ENCODE assay signal across 23 mouse cellular contexts in the genomic region with DNA sequence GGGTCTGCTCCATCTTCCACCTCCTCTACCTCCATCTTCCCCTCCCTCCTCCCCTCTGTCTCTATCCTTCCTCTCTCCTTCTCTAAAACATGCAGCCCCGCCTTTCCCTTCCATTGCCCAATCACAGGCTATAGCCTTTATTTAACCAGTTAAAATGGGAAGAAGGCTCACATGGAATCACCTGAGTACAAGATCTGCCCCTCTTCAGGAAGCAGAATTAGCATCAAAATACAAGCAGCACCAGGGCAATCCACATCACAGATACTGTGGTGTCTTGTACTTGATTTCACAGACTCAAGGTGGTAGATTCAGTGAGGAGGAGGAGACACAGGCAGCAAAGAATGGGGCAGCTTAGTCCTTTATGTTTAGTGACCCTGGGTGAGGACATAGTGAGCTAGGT. TPM values are rescaled to one million over a fixed set of nuclear protein-coding genes. Genes with fewer than 3 reads are reported as not detected.
DNase-seq lines count a peak whose midpoint lies in the region; TF ChIP-seq lines count a peak whose summit lies in the region.
"Had no signal": no experiment of that assay in that cellular context is flagged by ENCODE, and none has a peak within 500 bp of the region (broad histone marks: within the 10 kb centered on the region; RNA-seq: fewer than 3 reads in every experiment).

No protein-coding gene starts in this region.

- peaks cover 0 to 4% of the 10 kb centered on the region in 2 experiments; a peak in 2 of 4 replicates for H3K4me1 ChIP-seq in ES-E14 (ENCODE audit: control insufficient read depth in 2 of 2, insufficient read depth in 2 of 2, low read length in 2 of 2, poor library complexity in 1 of 2)
- no peaks in the 10 kb centered on the region for H3K4me1 ChIP-seq in kidney, adult 2 months (ENCODE audit: control insufficient read depth, insufficient read depth, low read length)
- H3K4me1 ChIP-seq: embryonic facial prominence, embryonic 10.5 days; embryonic facial prominence, embryonic 12.5 days; forebrain, embryonic 13.5 days; forebrain, embryonic 15.5 days had no signal

- no peak overlapping the region for H3K27ac ChIP-seq in ES-E14 (ENCODE audit: insufficient read depth, low read depth, low read length, poor library complexity, severe bottlenecking)
- no peak overlapping the region for H3K27ac ChIP-seq in kidney, adult 2 months (ENCODE audit: insufficient read depth, low read depth, low read length)
- H3K27ac ChIP-seq: embryonic facial prominence, embryonic 10.5 days; embryonic facial prominence, embryonic 12.5 days; forebrain, embryonic 13.5 days; forebrain, embryonic 15.5 days had no signal

- DNase-seq in ES-CJ7 (ENCODE audit: low read depth, low spot score): peak; percentile 71
- peak; percentile 31 for DNase-seq in ES-E14 (ENCODE audit: low read depth, low spot score)
- DNase-seq in WW6 (ENCODE audit: low read depth, low spot score): peak; percentile 34
- no peak for DNase-seq in yolk sac, embryonic 10.5 days (ENCODE audit: low spot score)
- DNase-seq in kidney, adult 2 months: no peak
- no peak for DNase-seq in left cerebral cortex, postnatal 25 days (ENCODE audit: low spot score in 2 of 2)
- DNase-seq: adrenal gland, adult 8-10 months; adrenal gland, postnatal 14 days; adrenal gland, postnatal 36 days; cerebellum, adult 11-12 months; cerebellum, adult 2 months; cerebellum, adult 9-10 months; cerebellum, postnatal 10 days; cerebellum, postnatal 25 days; forebrain, postnatal 0 days had no signal

- H3K4me3 ChIP-seq in ES-E14 (ENCODE audit: insufficient read depth in 1 of 2, low read depth in 1 of 2, low read length in 2 of 2, poor library complexity in 1 of 2, severe bottlenecking in 1 of 2): peak overlapping the region in 1 of 2 experiments; percentile 9; a peak in 2 of 4 replicates
- no peak overlapping the region for H3K4me3 ChIP-seq in kidney, adult 2 months (ENCODE audit: insufficient read depth, low read depth, low read length)
- H3K4me3 ChIP-seq: embryonic facial prominence, embryonic 10.5 days; embryonic facial prominence, embryonic 12.5 days; forebrain, embryonic 13.5 days; forebrain, embryonic 15.5 days had no signal

- no peaks in the 10 kb centered on the region for H3K9me3 ChIP-seq in ES-E14 (ENCODE audit: control insufficient read depth, insufficient read depth, low read depth, low read length)
- H3K9me3 ChIP-seq: embryonic facial prominence, embryonic 10.5 days; embryonic facial prominence, embryonic 12.5 days; forebrain, embryonic 13.5 days; forebrain, embryonic 15.5 days had no signal

- no peaks in the 10 kb centered on the region for H3K36me3 ChIP-seq in ES-E14 (ENCODE audit: control insufficient read depth, insufficient read depth, low read length, poor library complexity, severe bottlenecking)
- H3K36me3 ChIP-seq in kidney, adult 2 months (ENCODE audit: control insufficient read depth, insufficient read depth, low read length): no peaks in the 10 kb centered on the region
- H3K36me3 ChIP-seq: embryonic facial prominence, embryonic 10.5 days; embryonic facial prominence, embryonic 12.5 days; forebrain, embryonic 15.5 days had no signal

- H3K27me3 ChIP-seq in kidney, adult 2 months (replicated peaks; ENCODE audit: control insufficient read depth, insufficient read depth, low read length): no peaks in the 10 kb centered on the region
- H3K27me3 ChIP-seq: embryonic facial prominence, embryonic 12.5 days; forebrain, embryonic 13.5 days; forebrain, embryonic 15.5 days had no signal

- in situ Hi-C loops in ES-E14 (cut with MboI; ENCODE audit: low sequenced_read_pairs in 2 of 2, unreplicated experiment in 2 of 2): no loop called here

- no peak for TF ChIP-seq CTCF in kidney, adult 2 months (conservative IDR thresholded peaks at IDR 0.05; ENCODE audit: insufficient read depth, insufficient read length, low read depth, low read length)

- 80% methylated on average over 1 of the region's 1 CpGs for WGBS in kidney, adult 2 months

- H3K9ac ChIP-seq in ES-E14 (ENCODE audit: insufficient read depth, low read depth, low read length, poor library complexity, severe bottlenecking): no peak overlapping the region
- H3K9ac ChIP-seq: embryonic facial prominence, embryonic 12.5 days; forebrain, embryonic 13.5 days; forebrain, embryonic 15.5 days; forebrain, postnatal 0 days had no signal

- no peak for TF ChIP-seq POLR2A in kidney, adult 2 months (IDR thresholded peaks at IDR 0.05; ENCODE audit: low read depth, low read length)

- intact Hi-C loops in left cerebral cortex, postnatal 25 days (cut with DNase I): no loop called here

TF ChIP-seq in ES-E14, 5 proteins besides CTCF, POLR2A, EP300 and RAD21:
- TF ChIP-seq CHD2 (IDR thresholded peaks at IDR 0.05; ENCODE audit: low read depth, low read length) (no peak), ZC3H11A (IDR thresholded peaks at IDR 0.05; ENCODE audit: borderline replicate concordance, low read depth, low read length) (no peak), MAFK (IDR thresholded peaks at IDR 0.05; ENCODE audit: insufficient read depth, low read depth, low read length) (no peak), ZNF384 (IDR thresholded peaks at IDR 0.05; ENCODE audit: low read depth, low read length) (no peak), HCFC1 (IDR thresholded peaks at IDR 0.05; ENCODE audit: borderline replicate concordance, insufficient read depth, low read length) (no peak)

RNA-seq across cellular contexts. Expression of gene Myf6, which starts 34.2 kb away (rescaled TPM):
- not detected in 2 replicates for total RNA-seq in ES-E14 (2012; rRNA removed)
- polyA plus RNA-seq in kidney, adult 2 months (2012; rRNA removed): 0.61 TPM in 1 of 2 replicates, not detected in the other
- total RNA-seq in left cerebral cortex, postnatal 25 days (2021): not detected
- total RNA-seq: adrenal gland, adult 18-20 months; adrenal gland, adult 8-10 months; adrenal gland, postnatal 14 days; adrenal gland, postnatal 36 days; forebrain, postnatal 0 days; MEL had no signal
- polyA plus RNA-seq: cerebellum, adult 2 months; cortical plate, adult 2 months; forebrain, embryonic 11.5 days; forebrain, embryonic 13.5 days; forebrain, embryonic 15.5 days; forebrain, postnatal 0 days had no signal

RNA-seq across cellular contexts. Expression of gene Myf5, which starts 42.8 kb away (rescaled TPM):
- total RNA-seq in ES-E14 (2012; rRNA removed): not detected in 2 replicates
- 0.09 TPM in 1 of 2 replicates, not detected in the other for polyA plus RNA-seq in kidney, adult 2 months (2012; rRNA removed)
- not detected for total RNA-seq in left cerebral cortex, postnatal 25 days (2021)
- total RNA-seq: adrenal gland, adult 18-20 months; adrenal gland, adult 8-10 months; adrenal gland, postnatal 14 days; adrenal gland, postnatal 36 days; forebrain, postnatal 0 days; MEL had no signal
- polyA plus RNA-seq: cerebellum, adult 2 months; cortical plate, adult 2 months; forebrain, embryonic 11.5 days; forebrain, embryonic 13.5 days; forebrain, embryonic 15.5 days; forebrain, postnatal 0 days had no signal

Comparison
In these comparisons a context has a peak if more than half of its experiments do, and no peak if none do; other contexts are left out.
1. DNase-seq: peak in ES-CJ7 (single experiment), ES-E14 (single experiment) and WW6 (single experiment); none in yolk sac, embryonic 10.5 days (single experiment), kidney, adult 2 months (single experiment) and left cerebral cortex, postnatal 25 days (0 of 2).